Mouse (Mus musculus): ENCODE measurements around the gene Ambra1.

The Ambra1 gene

DNA sequence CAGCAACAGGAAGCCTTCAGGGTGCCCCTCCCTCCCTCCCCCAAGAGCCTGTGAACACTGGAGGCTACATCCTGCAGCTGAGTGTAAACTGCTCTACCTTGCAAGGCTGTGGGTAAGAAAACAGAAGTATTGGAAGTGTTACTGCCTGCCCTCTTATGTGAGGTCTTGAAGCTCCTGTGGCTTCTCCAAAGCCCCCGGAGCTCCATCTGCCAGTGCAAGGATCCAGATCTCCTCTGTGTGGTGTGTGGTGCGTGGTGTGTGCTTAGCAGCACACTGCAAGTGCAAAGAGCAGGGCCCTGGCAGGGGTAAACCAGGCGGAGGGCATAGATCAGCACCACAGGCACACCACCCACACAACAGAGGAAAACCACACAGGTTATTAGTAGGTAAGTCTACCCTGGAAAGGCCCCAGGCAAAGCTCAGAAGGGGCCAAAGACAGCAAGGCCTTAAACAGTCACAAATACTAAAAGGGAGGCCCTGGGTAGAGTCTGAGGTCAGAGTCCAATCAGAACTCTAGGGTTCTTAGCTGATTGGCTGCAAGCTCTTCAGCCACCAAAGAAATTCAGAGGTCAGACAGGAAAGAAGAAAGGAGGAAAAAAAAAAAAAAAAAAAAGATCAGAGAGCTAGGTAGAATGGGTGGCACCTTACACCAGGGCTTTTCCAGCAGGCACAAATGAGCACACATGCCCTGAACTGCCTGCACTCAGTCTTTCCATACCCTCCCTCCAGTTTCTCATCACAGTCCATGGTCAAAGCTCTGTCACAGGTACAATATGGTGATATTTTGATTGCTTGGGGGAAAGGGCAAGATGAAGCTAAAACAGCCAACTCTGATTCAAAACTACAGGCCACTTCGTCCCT is 232.2 kb downstream of the Ambra1 start:
- DNase-seq, result peak; percentile 52 to 60

DNA sequence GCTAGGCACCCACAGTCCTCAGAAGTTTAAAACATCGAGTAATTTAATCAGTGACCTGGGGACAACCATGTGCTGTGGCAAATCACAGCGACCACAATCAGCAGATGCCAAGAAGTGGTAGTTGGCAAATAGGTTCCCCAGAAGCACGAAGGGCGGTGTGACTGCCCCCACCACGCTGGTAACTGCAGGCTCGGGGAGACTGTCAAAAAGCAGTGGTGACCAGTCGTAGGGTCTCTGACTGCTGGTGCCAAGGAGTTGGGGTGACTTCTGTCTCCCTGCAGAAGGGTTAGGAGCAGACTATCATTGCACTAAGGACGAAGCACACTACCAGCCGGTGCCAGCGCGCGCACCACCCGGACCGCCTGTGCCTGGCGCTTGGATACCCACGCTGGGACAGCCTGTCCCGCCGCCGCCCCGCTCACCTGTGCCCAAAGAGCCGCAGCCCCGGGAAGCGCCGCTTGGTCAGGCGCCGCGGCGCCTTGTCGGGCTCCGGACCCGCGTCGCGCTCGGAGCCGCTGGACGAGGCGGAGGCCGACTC is 233.0 kb downstream of the Ambra1 start:
- peak; percentile 71 to 72 for DNase-seq

DNA sequence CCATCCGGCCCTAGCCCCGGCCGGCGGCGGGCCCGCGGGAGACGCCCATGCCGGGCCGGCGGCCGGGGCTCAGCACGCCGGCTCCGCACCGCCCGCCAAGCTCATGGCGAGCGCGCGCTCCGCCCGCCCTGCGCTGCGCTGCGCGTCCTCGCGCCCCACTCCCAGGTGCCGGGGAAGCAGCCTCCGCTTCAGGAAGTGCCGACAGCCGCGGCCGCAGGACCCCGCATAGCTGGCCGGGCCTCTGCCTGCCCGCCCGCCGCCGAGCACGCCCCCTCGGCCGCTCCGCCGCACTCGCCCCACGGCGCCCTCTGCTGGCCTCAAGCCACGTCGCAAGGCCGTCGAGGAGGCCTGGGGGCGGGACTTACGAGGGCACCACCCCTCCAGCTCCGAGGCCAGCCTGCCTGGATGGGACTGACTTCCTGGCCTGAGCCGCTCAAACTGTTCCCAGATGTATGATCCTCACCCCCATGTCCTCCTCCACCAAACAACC is 233.6 kb downstream of the Ambra1 start:
- peak; percentile 97 to 98 for DNase-seq

DNA sequence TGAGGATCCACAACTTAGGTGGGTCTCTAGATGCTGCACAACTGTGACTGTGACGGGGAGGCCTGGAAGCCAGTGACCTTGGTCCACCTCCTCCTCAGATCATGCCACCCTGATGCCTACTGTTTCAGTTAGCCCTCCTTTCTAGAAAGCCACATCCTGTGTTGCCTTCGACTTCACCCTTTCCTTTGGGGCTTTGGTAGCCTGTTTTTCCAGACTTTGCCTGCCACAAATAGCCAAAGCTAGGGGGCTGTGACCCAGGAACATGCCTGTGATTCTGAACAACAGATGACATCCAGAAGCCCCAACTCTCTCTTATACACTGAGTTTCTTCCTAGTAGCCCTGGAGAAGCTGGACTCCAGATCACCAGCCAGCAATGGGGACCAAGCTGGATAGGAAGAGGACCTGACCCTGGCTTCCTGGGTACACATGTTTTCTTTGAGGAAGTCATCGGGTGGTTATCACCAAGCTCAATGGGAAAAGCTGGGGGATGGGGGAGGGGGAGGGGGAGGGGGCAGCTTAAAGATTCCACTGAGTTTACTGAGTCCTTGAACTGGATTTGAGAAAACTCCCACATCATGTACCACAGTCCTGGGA is 234.8 kb downstream of the Ambra1 start:
- no peak for DNase-seq

DNA sequence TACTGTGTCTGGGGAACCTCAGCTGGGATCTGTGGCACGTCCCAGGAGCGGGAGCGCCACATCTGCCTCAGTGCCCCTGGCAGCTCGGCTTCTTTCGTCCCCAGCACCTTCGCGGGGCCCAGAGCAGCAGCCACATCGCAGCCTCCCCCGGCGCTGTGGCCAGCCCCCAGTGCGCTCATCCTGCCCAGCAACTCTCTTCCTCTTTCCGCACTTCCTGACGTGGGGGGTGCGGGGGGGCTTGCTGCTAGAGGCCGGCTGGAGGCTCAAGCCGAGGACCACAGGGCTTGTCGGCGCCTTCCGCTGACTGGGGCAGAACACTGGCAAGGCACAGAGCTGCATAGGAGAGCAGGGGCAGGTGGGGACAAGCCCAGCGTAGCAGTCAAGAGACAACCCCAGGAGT is 235.5 kb downstream of the Ambra1 start:
- DNase-seq, result peak in 1 of 2 experiments; percentile 45

DNA sequence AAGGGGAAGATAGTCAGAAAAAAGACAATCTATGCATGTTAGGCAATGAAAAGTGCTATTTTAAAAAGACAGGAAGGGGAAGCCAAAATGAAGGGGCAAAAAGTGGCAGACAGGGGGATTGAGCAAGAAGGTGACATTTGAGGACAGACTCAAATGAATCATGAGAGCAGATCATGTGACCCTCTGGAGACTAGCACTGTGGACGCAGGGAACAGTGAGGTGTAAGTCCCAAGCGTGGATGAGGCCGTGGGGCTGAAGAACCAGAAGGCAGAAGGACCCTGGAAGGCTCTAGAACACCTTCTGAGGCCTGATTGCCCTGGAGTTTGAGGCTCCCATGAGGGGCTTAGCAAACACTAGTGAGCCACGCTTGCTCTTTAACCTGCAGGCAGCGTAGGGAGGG is 236.4 kb downstream of the Ambra1 start:
- no peak for DNase-seq

DNA sequence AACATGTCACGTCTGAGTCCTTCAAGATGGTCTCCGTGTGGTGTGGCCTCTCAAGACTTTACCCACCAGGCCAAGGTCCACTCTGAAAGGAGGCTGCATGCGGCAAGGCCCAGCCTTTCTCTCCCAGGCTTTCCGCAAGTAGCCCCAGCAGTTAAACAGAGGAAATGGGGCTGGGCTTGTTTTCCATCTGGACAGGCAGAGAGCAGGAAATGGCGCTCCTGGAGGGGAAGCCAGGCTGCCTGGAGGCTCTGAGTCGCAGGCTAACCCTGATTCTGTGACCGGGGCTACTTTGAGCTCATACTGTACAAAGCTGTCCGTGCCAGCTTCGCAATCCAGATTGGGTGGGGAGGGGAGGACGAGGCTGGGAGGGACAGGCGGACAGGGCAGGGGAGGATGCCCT is 238.0 kb downstream of the Ambra1 start:
- peak in 1 of 2 experiments; percentile 37 for DNase-seq

Data from cerebellum, postnatal 25 days (tissue).